Mouse (Mus musculus) cortical plate, adult 2 months (tissue): ENCODE data around the gene Hoxb5.

Source experiments
- CTCF ChIP-seq: fragments of 200-500 bp; IDR thresholded peaks from 2 replicates; pipeline ENCODE4 v1.5.1; 2011; ENCODE audit warnings: mild to moderate bottlenecking, control low read depth, low read length; ENCODE audit not compliant: insufficient read depth; ENCODE audit errors: extremely low read depth
- POLR2A ChIP-seq: fragments of 200-500 bp; IDR thresholded peaks from 2 replicates; pipeline ENCODE4 v1.6.1; 2011; ENCODE audit warnings: mild to moderate bottlenecking, low read length, control low read depth; ENCODE audit not compliant: insufficient read depth; ENCODE audit errors: extremely low read depth

- TF ChIP-seq POLR2A, result no peak
- no peak for TF ChIP-seq CTCF
These were observed 21.0 kb downstream of the Hoxb5 start for GRCm38 (mm10) chr11:96324125-96324524.
